13 mouse cellular contexts compared by ENCODE assay signal in genomic region chr6:118336541-118337480, GRCm38 (mm10).
DNase-seq lines count a peak whose midpoint lies in the region; ATAC-seq lines count a peak whose summit lies in the region.
"Had no signal": no experiment of that assay in that cellular context is flagged by ENCODE, and none has a peak within 500 bp of the region (broad histone marks: within the 10 kb centered on the region; RNA-seq: fewer than 3 reads in every experiment).

No protein-coding gene starts in this region.

- H3K4me1 ChIP-seq in forebrain, embryonic 15.5 days, result peaks cover 15% of the 10 kb centered on the region
- H3K4me1 ChIP-seq in forebrain, embryonic 12.5 days, result no peaks in the 10 kb centered on the region
- H3K4me1 ChIP-seq in lung, embryonic 16.5 days (replicated peaks; ENCODE audit: control insufficient read depth, insufficient read depth, low read length), result peaks cover 8% of the 10 kb centered on the region
- H3K4me1 ChIP-seq in hindbrain, embryonic 14.5 days (replicated peaks; ENCODE audit: control insufficient read depth, insufficient read depth, low read length), result 0 out of 2 replicates have a peak, but pooled peaks cover 11% of the 10 kb centered on the region
- H3K4me1 ChIP-seq: midbrain, embryonic 12.5 days had no signal

- H3K27ac ChIP-seq in forebrain, embryonic 15.5 days (replicated peaks), result peak overlapping the region; percentile 42; the same call in 1 of the 2 replicates
- no peak overlapping the region for H3K27ac ChIP-seq in forebrain, embryonic 12.5 days
- no peak overlapping the region for H3K27ac ChIP-seq in lung, embryonic 16.5 days (ENCODE audit: low read length)
- peak overlapping the region; percentile 54 for H3K27ac ChIP-seq in hindbrain, embryonic 14.5 days
- H3K27ac ChIP-seq: midbrain, embryonic 12.5 days had no signal

- H3K4me2 ChIP-seq in forebrain, embryonic 15.5 days (replicated peaks), result no peak overlapping the region
- H3K4me2 ChIP-seq in forebrain, embryonic 12.5 days, result no peak overlapping the region
- H3K4me2 ChIP-seq in lung, embryonic 16.5 days (ENCODE audit: low read depth, low read length), result no peak overlapping the region
- no peak overlapping the region for H3K4me2 ChIP-seq in hindbrain, embryonic 14.5 days (replicated peaks)
- H3K4me2 ChIP-seq: midbrain, embryonic 12.5 days had no signal

- H3K9me3 ChIP-seq in forebrain, embryonic 15.5 days, result no peaks in the 10 kb centered on the region
- no peaks in the 10 kb centered on the region for H3K9me3 ChIP-seq in forebrain, embryonic 12.5 days
- no peaks in the 10 kb centered on the region for H3K9me3 ChIP-seq in lung, embryonic 16.5 days (ENCODE audit: control insufficient read depth, low read length)
- no peaks in the 10 kb centered on the region for H3K9me3 ChIP-seq in hindbrain, embryonic 14.5 days (ENCODE audit: control insufficient read depth, low read length)
- H3K9me3 ChIP-seq: midbrain, embryonic 12.5 days had no signal

- no peak overlapping the region for H3K4me3 ChIP-seq in forebrain, embryonic 15.5 days
- no peak overlapping the region for H3K4me3 ChIP-seq in forebrain, embryonic 12.5 days (replicated peaks)
- H3K4me3 ChIP-seq in lung, embryonic 16.5 days (ENCODE audit: low read length), result no peak overlapping the region
- H3K4me3 ChIP-seq in hindbrain, embryonic 14.5 days (replicated peaks; ENCODE audit: low read length), result no peak overlapping the region
- H3K4me3 ChIP-seq: midbrain, embryonic 12.5 days had no signal

- H3K9ac ChIP-seq in forebrain, embryonic 15.5 days (replicated peaks), result no peak overlapping the region
- H3K9ac ChIP-seq in forebrain, embryonic 12.5 days, result no peak overlapping the region
- H3K9ac ChIP-seq in lung, embryonic 16.5 days (ENCODE audit: low read length), result no peak overlapping the region
- no peak overlapping the region for H3K9ac ChIP-seq in hindbrain, embryonic 14.5 days
- H3K9ac ChIP-seq: midbrain, embryonic 12.5 days had no signal

- 0 out of 2 replicates have a peak, but pooled peaks have one; percentile 46 for ATAC-seq in forebrain, embryonic 15.5 days (replicated peaks)
- ATAC-seq in forebrain, embryonic 12.5 days (ENCODE audit: low FRiP score), result no peak
- peak; percentile 65; the same call in 1 of the 2 replicates for ATAC-seq in lung, embryonic 16.5 days (ENCODE audit: low read depth)
- ATAC-seq in hindbrain, embryonic 14.5 days (ENCODE audit: low FRiP score), result peak; percentile 71; the same call in 1 of the 2 replicates

- WGBS in forebrain, embryonic 15.5 days, result 45% methylated on average over 14 of the region's 14 CpGs
- WGBS in forebrain, embryonic 12.5 days, result 72% methylated on average over 14 of the region's 14 CpGs
- 53% methylated on average over 14 of the region's 14 CpGs for WGBS in lung, embryonic 16.5 days
- 59% methylated on average over 14 of the region's 14 CpGs for WGBS in hindbrain, embryonic 14.5 days

- no peaks in the 10 kb centered on the region for H3K27me3 ChIP-seq in forebrain, embryonic 15.5 days
- H3K27me3 ChIP-seq in forebrain, embryonic 12.5 days, result no peaks in the 10 kb centered on the region
- no peaks in the 10 kb centered on the region for H3K27me3 ChIP-seq in lung, embryonic 16.5 days (ENCODE audit: control insufficient read depth, insufficient read depth, low read depth, low read length)
- H3K27me3 ChIP-seq in hindbrain, embryonic 14.5 days (ENCODE audit: control insufficient read depth, insufficient read depth, low read length), result no peaks in the 10 kb centered on the region
- H3K27me3 ChIP-seq: midbrain, embryonic 12.5 days had no signal

- DNase-seq in lung, postnatal 36 days, result no peak
- peak; percentile 9 for DNase-seq in adipocyte (ENCODE audit: low spot score)
- DNase-seq in hindbrain, embryonic 14.5 days (ENCODE audit: low spot score), result peak; percentile 51
- no peak for DNase-seq in testis, postnatal 14 days (ENCODE audit: low spot score)
- DNase-seq in thymus, postnatal 25 days, result no peak
- DNase-seq: cerebellum, adult 2 months; gastrocnemius, postnatal 14 days; kidney, postnatal 4 days; thymus, postnatal 14 days had no signal

- H3K36me3 ChIP-seq in forebrain, embryonic 15.5 days, result no peaks in the 10 kb centered on the region
- H3K36me3 ChIP-seq in forebrain, embryonic 12.5 days (replicated peaks), result no peaks in the 10 kb centered on the region
- no peaks in the 10 kb centered on the region for H3K36me3 ChIP-seq in lung, embryonic 16.5 days (ENCODE audit: control insufficient read depth, insufficient read depth, low read length)
- H3K36me3 ChIP-seq in hindbrain, embryonic 14.5 days (replicated peaks; ENCODE audit: control insufficient read depth, insufficient read depth), result no peaks in the 10 kb centered on the region
- H3K36me3 ChIP-seq: midbrain, embryonic 12.5 days had no signal

Comparison
In these comparisons a context has a peak if more than half of its experiments do, and no peak if none do; other contexts are left out.
1. H3K27ac ChIP-seq: peak in forebrain, embryonic 15.5 days (single experiment) and hindbrain, embryonic 14.5 days (single experiment); none in forebrain, embryonic 12.5 days (single experiment) and lung, embryonic 16.5 days (single experiment).
2. DNase-seq: peak in adipocyte (single experiment) and hindbrain, embryonic 14.5 days (single experiment); none in lung, postnatal 36 days (single experiment), testis, postnatal 14 days (single experiment) and thymus, postnatal 25 days (single experiment).